Mouse (Mus musculus): Measurements from ENCODE around the gene Rnf212b.

DNA sequence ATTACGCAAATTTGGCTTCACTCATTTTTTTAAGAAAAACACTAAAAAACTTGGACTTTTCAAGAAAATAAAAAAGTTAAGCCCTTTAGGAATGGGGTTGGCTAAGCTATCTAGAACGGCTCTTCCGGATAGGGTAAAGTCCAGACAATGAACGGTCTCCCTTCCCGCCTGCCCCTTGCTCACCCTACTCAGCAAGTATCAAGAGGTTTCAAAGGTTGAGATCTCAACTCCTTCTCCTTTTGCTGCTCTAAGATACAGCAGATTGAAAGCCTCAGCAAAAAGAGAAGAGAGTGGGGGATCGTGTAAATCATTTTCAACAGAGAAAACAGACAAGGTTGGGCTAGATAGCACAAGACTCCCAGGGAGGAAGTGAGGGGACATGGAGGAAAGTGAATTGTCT lies 31.0 kb upstream of the Rnf212b start:
- no peak for TF ChIP-seq CTCF (IDR thresholded peaks at IDR 0.05; ENCODE audit: low read depth, low read length)
- TF ChIP-seq POLR2A (IDR thresholded peaks at IDR 0.05; ENCODE audit: borderline replicate concordance, low read depth, low read length), result no peak

All from bone marrow macrophage, adult 2 months (primary cell).